Mouse (Mus musculus): ENCODE measurements around the gene Lekr1. TPM values are rescaled to one million over a fixed set of nuclear protein-coding genes. Genes with fewer than 3 reads are reported as not detected.

Gene Lekr1
- polyA plus RNA-seq (2012; rRNA removed; ENCODE audit: low replicate concordance): 0.13 and 0.21 TPM in 2 replicates

DNA sequence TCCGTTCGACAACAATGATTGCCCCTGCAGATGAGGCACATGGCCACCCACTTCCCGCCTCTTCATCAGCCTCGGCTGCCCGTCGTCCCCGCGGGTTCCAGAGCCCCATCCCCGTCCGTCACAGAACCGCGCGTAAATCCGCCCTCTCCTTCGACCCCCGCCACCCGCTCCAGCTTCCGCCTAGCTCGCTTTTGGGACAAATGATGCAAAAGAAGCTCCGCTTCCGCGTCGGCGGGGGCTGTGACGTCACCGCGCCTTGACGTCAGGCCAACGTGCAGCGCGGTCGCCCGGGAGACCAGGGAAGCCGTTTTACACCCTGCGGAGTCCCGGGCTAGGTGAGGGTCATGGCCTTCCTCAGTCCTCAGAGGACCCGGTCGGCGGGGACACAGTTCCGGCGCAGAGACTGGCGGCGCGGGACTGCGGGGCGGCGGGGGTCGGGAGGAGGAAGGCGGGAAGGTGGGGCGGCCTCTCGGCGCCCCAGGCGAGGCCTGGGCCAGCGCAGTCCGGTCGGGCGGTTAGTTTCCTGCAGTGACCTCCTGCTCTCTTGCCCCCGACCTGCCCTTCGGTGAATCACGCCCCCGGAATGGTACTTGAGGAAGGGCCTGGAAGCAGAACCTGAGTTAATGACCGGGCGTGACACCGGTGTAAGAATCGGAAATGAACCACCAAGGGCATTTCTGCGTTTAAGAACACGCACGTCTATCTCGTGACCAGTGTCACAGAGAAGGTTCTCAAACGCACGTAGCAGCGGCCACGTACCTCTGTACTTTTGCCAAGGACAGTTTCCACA lies at the start of gene Lekr1:
Lekr1 (plus strand) TSS at position 252 of the 790 bp plus-strand sequence.

Other genes with a start within 250 kb of the Lekr1 start
- 1.9 and 2.7 TPM in 2 replicates for gene Tiparp, start 137.8 kb upstream of the Lekr1 start, polyA plus RNA-seq (2012; rRNA removed; ENCODE audit: low replicate concordance)

All from duodenum, adult 2 months (tissue).